In genomic region chr7:4690951-4691653, GRCm38 (mm10) we compare ENCODE assay signal across 8 mouse cellular contexts. TPM values are rescaled to one million over a fixed set of nuclear protein-coding genes. Genes with fewer than 3 reads are reported as not detected.
DNase-seq lines count a peak whose midpoint lies in the region; ATAC-seq lines count a peak whose summit lies in the region.

No protein-coding gene starts in this region.

- H3K27ac ChIP-seq in heart, embryonic 14.5 days (replicated peaks in 1 of 2; ENCODE audit: control insufficient read depth in 1 of 2, insufficient read depth in 1 of 2, low read depth in 2 of 2, low read length in 2 of 2), result peak overlapping the region; percentile 33 to 81; a peak in 3 of 4 replicates
- H3K27ac ChIP-seq in liver, embryonic 15.5 days (replicated peaks), result no peak overlapping the region
- peak overlapping the region; percentile 84 for H3K27ac ChIP-seq in stomach, embryonic 15.5 days

- peak; percentile 37 to 52 for DNase-seq in layer of hippocampus, postnatal 10 days (ENCODE audit: low spot score in 2 of 2)
- no peak for DNase-seq in layer of hippocampus, adult 9-10 months (ENCODE audit: low spot score)
- peak; percentile 50 for DNase-seq in cerebellum, adult 8-10 months
- no peak for DNase-seq in gastrocnemius, postnatal 10 days
- DNase-seq in lung, postnatal 25 days (ENCODE audit: low spot score), result no peak

- no peaks in the 10 kb centered on the region for H3K27me3 ChIP-seq in heart, embryonic 14.5 days (ENCODE audit: control insufficient read depth, insufficient read depth, low read length)
- H3K27me3 ChIP-seq in liver, embryonic 15.5 days, result peaks cover 42% of the 10 kb centered on the region
- no peaks in the 10 kb centered on the region for H3K27me3 ChIP-seq in stomach, embryonic 15.5 days (replicated peaks)

- peak overlapping the region; percentile 95 for H3K4me2 ChIP-seq in heart, embryonic 14.5 days (ENCODE audit: low read length)
- peak overlapping the region; percentile 64 for H3K4me2 ChIP-seq in liver, embryonic 15.5 days
- peak overlapping the region; percentile 88 for H3K4me2 ChIP-seq in stomach, embryonic 15.5 days

- H3K9ac ChIP-seq in heart, embryonic 14.5 days (ENCODE audit: low read length), result peak overlapping the region; percentile 97
- H3K9ac ChIP-seq in liver, embryonic 15.5 days, result peak overlapping the region; percentile 27; the same call in 1 of the 2 replicates
- peak overlapping the region; percentile 92 for H3K9ac ChIP-seq in stomach, embryonic 15.5 days

- H3K4me3 ChIP-seq in heart, embryonic 14.5 days (ENCODE audit: control insufficient read depth in 1 of 2, insufficient read depth in 1 of 2, low read depth in 1 of 2, low read length in 2 of 2), result peak overlapping the region; percentile 61 to 81
- peak overlapping the region; percentile 45 for H3K4me3 ChIP-seq in liver, embryonic 15.5 days (replicated peaks)
- peak overlapping the region; percentile 73 for H3K4me3 ChIP-seq in stomach, embryonic 15.5 days (replicated peaks)

- H3K36me3 ChIP-seq in heart, embryonic 14.5 days (ENCODE audit: control insufficient read depth, insufficient read depth, low read length), result peaks cover 32% of the 10 kb centered on the region
- no peaks in the 10 kb centered on the region for H3K36me3 ChIP-seq in liver, embryonic 15.5 days (replicated peaks)
- H3K36me3 ChIP-seq in stomach, embryonic 15.5 days, result peaks cover 7% of the 10 kb centered on the region

- peaks cover 0 to 6% of the 10 kb centered on the region in 2 experiments; a peak in 2 of 4 replicates for H3K4me1 ChIP-seq in heart, embryonic 14.5 days (ENCODE audit: control insufficient read depth in 2 of 2, insufficient read depth in 2 of 2, low read length in 2 of 2)
- peaks cover 7% of the 10 kb centered on the region; the same call in 1 of the 2 replicates for H3K4me1 ChIP-seq in liver, embryonic 15.5 days (replicated peaks)
- H3K4me1 ChIP-seq in stomach, embryonic 15.5 days, result no peaks in the 10 kb centered on the region

- 0 out of 2 replicates have a peak, but pooled peaks have one; percentile 12 for ATAC-seq in heart, embryonic 14.5 days (ENCODE audit: insufficient number of reproducible peaks, insufficient read depth, low FRiP score, low read depth)
- ATAC-seq in liver, embryonic 15.5 days (ENCODE audit: insufficient read depth), result no peak
- ATAC-seq in stomach, embryonic 15.5 days (ENCODE audit: insufficient read depth, low FRiP score, low read depth), result peak; percentile 45

- H3K9me3 ChIP-seq in heart, embryonic 14.5 days (ENCODE audit: control insufficient read depth, low read length), result no peaks in the 10 kb centered on the region
- no peaks in the 10 kb centered on the region for H3K9me3 ChIP-seq in liver, embryonic 15.5 days (replicated peaks)
- no peaks in the 10 kb centered on the region for H3K9me3 ChIP-seq in stomach, embryonic 15.5 days

- 10% methylated on average over 23 of the region's 35 CpGs for WGBS in heart, embryonic 14.5 days
- WGBS in liver, embryonic 15.5 days (ENCODE audit: insufficient replicate concordance), result 26% methylated on average over 25 of the region's 35 CpGs
- WGBS in stomach, embryonic 15.5 days, result 9% methylated on average over 19 of the region's 35 CpGs

RNA-seq across cellular contexts. Expression of gene Brsk1, which starts 0.7 kb away (rescaled TPM):
- total RNA-seq in layer of hippocampus, postnatal 10 days (2021), result 100 to 1,000 TPM; 280 to 313 TPM
- 1.3 and 1.4 TPM in 2 replicates for polyA plus RNA-seq in heart, embryonic 14.5 days (2014; fragmentation: Nextera tagmentation; extraction: Ambion mirVana)
- 0.03 and 0.12 TPM in 2 replicates for polyA plus RNA-seq in liver, embryonic 15.5 days (2015; fragmentation: Nextera tagmentation; extraction: Ambion mirVana)
- polyA plus RNA-seq in stomach, embryonic 15.5 days (2015; fragmentation: Nextera tagmentation; extraction: Ambion mirVana), result 0.94 and 1.3 TPM in 2 replicates
- total RNA-seq in gastrocnemius, postnatal 10 days (2021), result 1 to 10 TPM; 3.3 to 4.6 TPM

RNA-seq across cellular contexts. Expression of gene Hspbp1, which starts 6.2 kb away (rescaled TPM):
- total RNA-seq in layer of hippocampus, postnatal 10 days (2021), result 10 to 100 TPM; 93.2 to 97.2 TPM
- 65.4 TPM in 2 replicates for polyA plus RNA-seq in heart, embryonic 14.5 days (2014; fragmentation: Nextera tagmentation; extraction: Ambion mirVana)
- 54.4 and 58.1 TPM in 2 replicates for polyA plus RNA-seq in liver, embryonic 15.5 days (2015; fragmentation: Nextera tagmentation; extraction: Ambion mirVana)
- 83.5 and 94.5 TPM in 2 replicates for polyA plus RNA-seq in stomach, embryonic 15.5 days (2015; fragmentation: Nextera tagmentation; extraction: Ambion mirVana)
- total RNA-seq in gastrocnemius, postnatal 10 days (2021), result 10 to 100 TPM; 22.1 to 23.3 TPM

RNA-seq across cellular contexts. Expression of gene Ppp6r1, which starts 32.3 kb away (rescaled TPM):
- 100 to 1,000 TPM; 112 to 121 TPM for total RNA-seq in layer of hippocampus, postnatal 10 days (2021)
- 7.1 and 8.1 TPM in 2 replicates for polyA plus RNA-seq in heart, embryonic 14.5 days (2014; fragmentation: Nextera tagmentation; extraction: Ambion mirVana)
- 6.5 and 8.1 TPM in 2 replicates for polyA plus RNA-seq in liver, embryonic 15.5 days (2015; fragmentation: Nextera tagmentation; extraction: Ambion mirVana)
- 8.5 and 9.0 TPM in 2 replicates for polyA plus RNA-seq in stomach, embryonic 15.5 days (2015; fragmentation: Nextera tagmentation; extraction: Ambion mirVana)
- 10 to 100 TPM; 53.0 to 58.1 TPM for total RNA-seq in gastrocnemius, postnatal 10 days (2021)

RNA-seq across cellular contexts. Expression of gene Tmem150b, which starts 33.9 kb away (rescaled TPM):
- total RNA-seq in layer of hippocampus, postnatal 10 days (2021), result not detected
- 0.08 TPM in 1 of 2 replicates, not detected in the other for polyA plus RNA-seq in heart, embryonic 14.5 days (2014; fragmentation: Nextera tagmentation; extraction: Ambion mirVana)
- polyA plus RNA-seq in liver, embryonic 15.5 days (2015; fragmentation: Nextera tagmentation; extraction: Ambion mirVana), result 0.14 and 0.37 TPM in 2 replicates
- 0.85 and 0.88 TPM in 2 replicates for polyA plus RNA-seq in stomach, embryonic 15.5 days (2015; fragmentation: Nextera tagmentation; extraction: Ambion mirVana)
- total RNA-seq in gastrocnemius, postnatal 10 days (2021), result under 1 TPM in 1 of 2 experiments, not detected in 1; 0.27 TPM

RNA-seq across cellular contexts. Expression of gene Kmt5c, which starts 48.8 kb away (rescaled TPM):
- total RNA-seq in layer of hippocampus, postnatal 10 days (2021), result 10 to 100 TPM; 43.5 to 45.9 TPM
- polyA plus RNA-seq in heart, embryonic 14.5 days (2014; fragmentation: Nextera tagmentation; extraction: Ambion mirVana), result 47.5 and 47.6 TPM in 2 replicates
- polyA plus RNA-seq in liver, embryonic 15.5 days (2015; fragmentation: Nextera tagmentation; extraction: Ambion mirVana), result 50.1 and 56.1 TPM in 2 replicates
- 57.2 and 61.4 TPM in 2 replicates for polyA plus RNA-seq in stomach, embryonic 15.5 days (2015; fragmentation: Nextera tagmentation; extraction: Ambion mirVana)
- 10 to 100 TPM; 20.6 to 34.1 TPM for total RNA-seq in gastrocnemius, postnatal 10 days (2021)

Comparison
In these comparisons a context has a peak if more than half of its experiments do, and no peak if none do; other contexts are left out.
1. DNase-seq: peak in layer of hippocampus, postnatal 10 days (2 of 2) and cerebellum, adult 8-10 months (single experiment); none in layer of hippocampus, adult 9-10 months (single experiment), gastrocnemius, postnatal 10 days (single experiment) and lung, postnatal 25 days (single experiment).
2. H3K9ac ChIP-seq: peak in every context shown above with its lines; median percentile 97 in heart, embryonic 14.5 days; 92 in stomach, embryonic 15.5 days; 27 in liver, embryonic 15.5 days.
3. Peak in every context shown above with its lines, with median percentiles within 50 percentile points of each other: H3K4me2 ChIP-seq and H3K4me3 ChIP-seq.